Mouse (Mus musculus) megakaryocyte, embryonic 14.5 days (primary cell): ENCODE results near the gene Gmnn.

Source experiments
- FLI1 ChIP-seq: IDR thresholded peaks from 2 replicates; pipeline ENCODE4 v1.6.1; 2012; ENCODE audit warnings: low read length, inconsistent platforms, mixed read lengths
- GATA1 ChIP-seq: IDR thresholded peaks from 3 replicates; pipeline ENCODE4 v1.6.1; 2012; ENCODE audit warnings: mixed read lengths, low read length, inconsistent platforms, borderline replicate concordance

- TF ChIP-seq GATA1 = no peak
- TF ChIP-seq FLI1 = no peak
Observed at GRCm38 (mm10) chr13:24776146-24776844, 14.6 kb upstream of the Gmnn start.
